Mouse (Mus musculus) gastrocnemius, postnatal 10 days (tissue): Measurements from ENCODE around the gene 4921524J17Rik. TPM values are rescaled to one million over a fixed set of nuclear protein-coding genes. Genes with fewer than 3 reads are reported as not detected.
A peak's percentile ranks its signal among the peaks of the same experiment; 100 is the strongest.

Experiments
- DNase-seq: peaks from one replicate; pipeline ENCODE4 v3.0.0; 2021; ENCODE audit warnings: mixed read lengths
- long read RNA-seq, 2 experiments: library from polyadenylated mRNA; stranded (forward); transcript quantifications; one replicate each; pipeline ENCODE4 v2.0.0; 2021
- total RNA-seq, 2 experiments: library from RNA; stranded (reverse); gene quantifications; 2 replicates each; pipeline ENCODE4 v1.2.3; 2021

The 4921524J17Rik gene
- 10 to 100 TPM; 14.9 to 17.9 TPM for total RNA-seq
- long read RNA-seq, experiment 1, transcript 4921524J17Rik-201 (4 exons, 1,587 nt), result major isoform, 21 of 25 reads
- long read RNA-seq, experiment 1, partial matches to known transcripts, result 0 of 25 reads
- long read RNA-seq, experiment 1, other reads (novel, unspliced or antisense), result 1 of 25 reads
- long read RNA-seq, experiment 2, transcript 4921524J17Rik-201 (4 exons, 1,587 nt), result major isoform, 26 of 30 reads
- long read RNA-seq, experiment 2, partial matches to known transcripts, result 0 of 30 reads
- long read RNA-seq, experiment 2, other reads (novel, unspliced or antisense), result 1 of 30 reads

DNA sequence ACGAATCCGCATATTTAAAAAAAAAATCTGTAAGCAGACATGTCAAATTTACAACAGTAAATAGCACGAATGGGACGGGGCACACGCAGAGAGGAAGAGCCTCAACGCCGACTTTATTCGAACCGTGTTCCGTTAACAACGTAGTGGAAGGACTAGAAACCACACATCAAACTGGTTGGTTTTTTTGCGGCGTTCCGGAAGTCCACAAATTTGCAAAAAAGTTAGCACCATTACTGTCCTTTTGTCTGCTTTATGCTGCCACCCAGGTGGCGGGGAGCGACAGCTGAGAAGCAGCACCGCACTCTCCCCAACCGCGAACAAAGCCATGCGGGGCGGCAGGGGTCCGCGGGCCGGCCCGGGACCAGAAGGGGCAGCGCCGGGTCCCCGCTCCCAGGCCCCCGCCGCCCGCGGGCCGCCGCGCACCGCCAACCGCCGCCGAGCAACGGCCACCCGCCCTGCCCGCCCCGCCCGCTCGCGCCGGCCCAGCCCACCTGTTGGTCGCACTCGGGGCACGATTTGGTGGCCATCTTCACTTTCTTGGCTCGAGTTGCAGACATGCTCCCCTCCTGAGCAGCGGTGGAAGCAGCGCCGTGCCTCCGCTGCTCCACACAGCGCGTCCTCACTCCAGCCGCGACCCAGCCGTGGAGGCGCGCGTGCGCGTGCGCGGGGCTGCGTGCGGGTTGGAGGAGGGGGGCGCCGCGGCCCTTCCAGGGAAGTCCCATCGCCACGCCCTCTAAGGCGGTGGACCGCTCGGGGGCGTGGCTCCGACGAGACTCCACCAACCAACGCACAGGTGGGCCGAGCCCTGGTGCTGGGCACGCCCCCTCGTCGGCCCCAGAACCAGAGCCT, at the start of gene 4921524J17Rik:
4921524J17Rik (minus strand) TSS at position 666 of the 849 bp plus-strand sequence.
- DNase-seq, result peak; percentile 98

- no peak for DNase-seq
Measured at GRCm38 (mm10) chr8:85482427-85482826, 49.8 kb upstream of the 4921524J17Rik start.

GRCm38 (mm10) chr8:85481900-85482299, 49.3 kb upstream of the 4921524J17Rik start:
- no peak for DNase-seq

DNA sequence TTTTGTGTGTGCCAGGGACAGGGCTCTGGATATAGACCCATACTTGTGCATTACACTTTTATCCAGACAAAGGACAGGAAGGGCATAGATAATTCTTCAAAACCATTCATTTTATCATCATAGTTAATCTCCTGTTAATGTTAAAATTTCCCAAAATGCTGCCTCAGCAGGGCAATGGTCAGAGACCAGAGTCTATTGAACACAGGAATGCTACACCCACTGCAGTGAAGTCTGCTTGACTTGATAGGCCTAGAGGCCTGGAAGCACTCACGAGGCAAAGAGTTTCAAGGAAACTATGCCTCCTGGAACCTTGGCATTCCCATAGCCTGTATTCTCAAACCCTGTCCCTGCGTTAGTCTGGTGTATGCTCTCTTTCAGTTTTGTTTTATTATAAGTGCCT, 47.1 kb upstream of the 4921524J17Rik start:
- DNase-seq, result no peak

DNA sequence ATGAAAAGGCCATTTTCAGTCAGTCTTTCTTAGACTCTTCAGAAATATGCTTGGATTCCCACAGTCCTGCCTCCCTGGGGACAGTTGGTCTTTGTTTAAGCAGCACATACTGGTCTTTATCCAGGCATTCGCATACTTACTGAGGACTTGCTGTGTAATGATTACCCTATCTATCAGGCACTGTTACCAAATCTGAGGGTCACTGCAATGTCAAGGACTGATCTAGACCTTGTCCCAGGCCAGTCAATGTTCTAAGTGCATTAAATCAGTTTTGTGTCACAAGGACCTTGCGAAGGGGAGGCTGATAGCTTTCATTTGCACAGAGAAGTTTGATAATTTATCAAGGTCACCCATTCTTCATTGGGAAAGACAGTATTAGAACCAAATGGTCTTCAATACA, 45.8 kb upstream of the 4921524J17Rik start:
- no peak for DNase-seq

DNA sequence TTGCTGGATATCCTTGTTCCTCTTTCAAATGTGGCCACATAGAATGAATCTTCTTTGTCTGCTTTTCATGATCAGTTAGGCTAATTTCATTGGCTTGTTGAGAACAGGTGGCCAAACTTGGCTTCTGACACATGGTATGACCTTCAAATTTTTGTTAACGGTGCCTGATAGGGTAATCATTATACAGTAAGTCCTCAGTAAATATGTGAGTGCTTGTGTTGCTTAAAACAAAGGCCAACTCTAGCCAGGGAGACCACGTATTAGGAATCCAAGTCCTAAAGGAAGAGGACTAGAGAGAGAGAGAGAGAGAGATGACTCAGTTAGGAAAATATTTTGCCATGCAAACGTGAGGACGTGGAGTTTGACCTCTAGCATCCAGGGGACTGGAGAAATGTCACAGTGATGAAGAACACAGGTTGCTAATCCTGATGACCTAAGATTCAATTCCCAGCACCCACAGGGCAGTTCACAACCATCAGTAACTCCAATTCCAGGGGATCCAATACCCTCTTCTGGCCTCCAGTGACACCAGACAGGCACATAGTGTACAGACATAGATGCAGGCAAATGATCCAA, 44.4 kb upstream of the 4921524J17Rik start:
- no peak for DNase-seq

DNA sequence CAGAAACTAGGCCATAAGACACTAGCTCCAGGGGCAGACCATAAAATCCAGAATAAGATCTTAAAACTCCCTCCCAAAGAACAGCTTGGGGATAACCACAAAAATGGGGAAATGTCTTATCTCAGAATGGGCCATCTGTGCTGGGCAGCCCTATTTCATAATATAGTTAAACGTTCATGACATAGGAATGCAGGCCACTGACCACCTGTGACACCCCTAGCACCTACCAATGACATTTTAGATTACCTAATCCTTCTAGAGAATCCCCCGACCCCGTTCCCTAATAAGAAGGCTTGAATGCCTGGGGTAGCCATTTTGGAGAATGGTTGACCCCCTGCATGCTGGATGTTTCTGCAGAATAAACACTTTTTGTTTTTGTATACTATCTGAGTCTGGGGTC, 42.3 kb upstream of the 4921524J17Rik start:
- no peak for DNase-seq

DNA sequence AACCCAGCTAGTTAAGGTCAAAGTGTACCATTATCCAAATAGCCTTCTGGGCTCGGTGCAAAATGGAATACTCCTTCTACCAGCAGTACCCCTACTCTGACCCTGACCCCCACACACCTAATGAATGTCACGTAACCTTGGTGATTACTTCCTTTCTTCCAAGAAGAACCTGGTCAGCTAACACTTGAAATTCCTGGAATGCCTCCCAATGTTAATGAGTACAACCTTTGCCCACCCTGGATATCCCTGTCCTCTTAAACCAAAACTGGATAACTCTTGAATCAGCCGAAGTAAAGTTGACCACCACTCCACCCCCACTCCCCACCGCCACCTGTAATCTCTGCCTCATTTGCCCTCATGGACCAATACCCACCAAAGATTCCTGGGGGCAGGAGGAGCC, 40.6 kb upstream of the 4921524J17Rik start:
- no peak for DNase-seq

DNA sequence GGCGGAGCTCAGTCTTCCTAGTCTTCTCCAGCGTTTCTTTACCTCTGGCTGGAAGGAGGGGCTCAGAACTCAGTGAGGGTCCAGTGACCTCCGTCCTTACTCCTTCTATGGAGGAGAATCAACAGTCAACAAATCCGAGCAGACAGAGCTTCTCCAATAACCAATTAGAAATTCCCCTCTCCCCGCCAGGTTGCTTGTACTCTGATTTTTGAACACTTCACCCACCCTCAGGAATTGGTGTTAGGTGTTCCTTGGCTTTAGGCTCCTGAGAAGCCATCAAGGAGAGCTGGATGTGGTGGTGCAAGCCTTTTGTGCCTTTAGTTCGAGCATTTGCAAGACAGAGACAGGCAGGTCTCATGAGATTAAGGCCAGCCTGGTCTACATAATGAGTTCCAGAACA, 40.2 kb upstream of the 4921524J17Rik start:
- no peak for DNase-seq

DNA sequence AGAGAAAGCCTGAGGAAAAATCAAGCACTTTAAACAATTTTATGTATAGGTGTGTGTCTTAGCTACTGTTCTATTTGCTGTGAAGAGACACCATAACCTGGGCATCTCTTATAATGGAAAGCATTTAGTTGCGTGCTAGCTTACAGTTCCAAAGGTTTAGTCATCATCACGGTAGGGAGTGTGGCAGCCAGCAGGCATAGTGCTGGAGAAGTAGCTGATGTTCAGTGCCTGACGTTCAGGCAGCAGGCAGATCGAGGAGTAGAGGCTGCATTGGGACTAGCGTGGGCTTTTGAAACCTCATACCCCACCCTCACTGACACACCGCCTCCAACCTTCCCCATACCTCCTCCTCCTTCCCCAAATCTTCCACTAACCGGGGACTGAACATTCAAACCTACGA, 38.1 kb upstream of the 4921524J17Rik start:
- DNase-seq, result no peak

- DNase-seq, result no peak
Measured at GRCm38 (mm10) chr8:85466056-85466455, 33.4 kb upstream of the 4921524J17Rik start.

- DNase-seq, result no peak
Measured at GRCm38 (mm10) chr8:85464316-85464715, 31.7 kb upstream of the 4921524J17Rik start.

GRCm38 (mm10) chr8:85462441-85462840, 29.8 kb upstream of the 4921524J17Rik start:
- DNase-seq, result no peak

GRCm38 (mm10) chr8:85461377-85461776, 28.7 kb upstream of the 4921524J17Rik start:
- peak; percentile 9 for DNase-seq

- no peak for DNase-seq
Measured at GRCm38 (mm10) chr8:85460804-85461203, 28.2 kb upstream of the 4921524J17Rik start.

DNA sequence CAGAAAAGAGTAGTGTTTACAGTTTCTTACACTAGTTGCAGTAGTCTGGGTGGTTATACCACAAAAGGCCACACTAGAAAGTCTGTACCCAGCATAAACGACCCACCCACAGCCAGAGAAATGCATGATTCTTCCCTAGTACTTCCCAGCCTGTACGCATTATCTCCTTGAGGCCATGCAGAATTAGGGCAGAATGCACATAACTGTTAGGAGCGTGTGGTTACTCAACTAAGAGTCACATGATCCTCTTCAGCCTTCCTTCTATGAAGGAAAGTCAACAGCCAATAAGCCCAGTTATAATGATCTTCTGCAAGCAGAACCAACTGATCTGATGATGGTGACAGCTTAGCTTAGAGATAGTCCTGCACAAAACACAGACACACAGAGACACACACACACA, 26.9 kb upstream of the 4921524J17Rik start:
- no peak for DNase-seq

- peak; percentile 71 for DNase-seq
Measured at GRCm38 (mm10) chr8:85456536-85456935, 23.9 kb upstream of the 4921524J17Rik start.

DNA sequence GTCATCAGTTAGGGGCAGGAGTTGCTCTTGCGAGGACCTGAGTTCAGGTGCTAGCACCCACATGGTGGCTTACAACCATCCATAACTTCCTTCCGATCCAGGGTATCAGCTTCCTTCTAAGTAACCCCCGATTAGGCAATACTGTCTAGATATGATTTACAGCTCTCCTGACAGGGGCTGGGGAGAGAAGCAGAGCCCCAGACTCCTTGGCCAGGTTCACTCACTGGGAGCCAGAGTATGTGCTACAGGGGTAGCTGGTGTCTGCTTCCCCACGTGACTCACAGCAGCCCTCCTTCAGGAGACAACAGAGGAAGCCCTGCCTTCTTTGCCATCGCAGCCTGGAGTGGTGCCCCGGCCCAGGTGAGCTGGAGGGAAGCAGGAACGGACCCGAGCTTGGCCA, 22.1 kb upstream of the 4921524J17Rik start:
- DNase-seq, result no peak

- DNase-seq, result no peak
Measured at GRCm38 (mm10) chr8:85453256-85453655, 20.6 kb upstream of the 4921524J17Rik start.

DNA sequence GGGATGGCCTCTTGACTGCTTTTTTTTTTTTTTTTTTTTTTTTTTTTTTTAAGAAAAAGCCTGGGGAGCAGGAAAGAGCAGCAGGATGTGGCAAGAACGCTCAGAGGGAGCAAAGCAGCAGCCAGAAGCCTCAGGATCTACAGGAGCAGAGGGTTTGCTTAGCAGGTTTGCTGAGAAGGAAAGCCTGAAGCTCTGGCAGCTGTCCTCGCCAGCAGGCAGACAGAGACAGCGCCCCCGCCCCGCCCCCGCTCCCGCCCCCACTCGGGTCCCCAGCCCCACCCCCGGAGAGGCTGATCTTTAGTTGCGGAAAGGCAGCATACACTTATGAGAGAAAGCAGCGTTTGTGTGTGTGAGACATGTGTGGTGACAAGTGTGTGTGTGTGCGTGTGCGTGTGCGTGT, 19.7 kb upstream of the 4921524J17Rik start:
- peak; percentile 26 for DNase-seq

- no peak for DNase-seq
Measured at GRCm38 (mm10) chr8:85450335-85450734, 17.7 kb upstream of the 4921524J17Rik start.

DNA sequence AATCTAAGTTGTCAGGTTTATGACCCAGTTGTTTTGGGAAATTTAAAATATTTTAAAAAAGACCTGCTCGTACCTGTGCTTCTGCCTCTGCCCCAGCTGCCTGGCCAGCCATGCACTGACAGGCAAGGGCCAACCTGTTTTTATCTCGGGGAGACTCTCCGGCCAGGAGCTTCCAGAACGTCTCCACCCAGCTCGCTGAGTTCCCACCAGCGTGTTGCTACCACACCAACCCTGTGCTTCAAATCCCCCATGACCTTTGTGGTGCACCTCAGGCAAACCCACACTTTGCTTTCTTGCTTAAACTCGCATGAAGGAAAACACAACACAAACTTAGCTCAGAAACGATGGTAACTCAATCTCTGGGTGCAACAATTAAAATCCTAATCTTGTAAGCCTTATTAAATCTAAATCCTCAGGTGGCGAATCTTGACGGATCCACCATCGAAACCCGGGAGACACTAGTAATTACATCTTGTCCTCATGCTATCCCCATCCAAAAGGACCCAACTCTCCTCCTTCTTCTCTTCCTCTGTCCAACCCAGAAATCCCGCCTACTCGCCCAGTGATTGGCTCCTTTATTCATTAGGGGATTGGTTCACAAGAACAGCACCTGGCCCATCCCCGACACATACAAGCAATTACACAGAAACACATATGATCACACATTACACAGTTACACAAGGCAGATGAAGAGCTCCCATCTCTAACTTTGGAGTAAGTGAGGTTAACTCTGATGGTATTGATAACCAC, 13.5 kb upstream of the 4921524J17Rik start:
- DNase-seq, result no peak
